Mouse (Mus musculus): Measurements from ENCODE around the gene Tm4sf4. TPM values are rescaled to one million over a fixed set of nuclear protein-coding genes. Genes with fewer than 3 reads are reported as not detected.

Tm4sf4 gene
- total RNA-seq, 2 experiments from 2014 or later, result not detected

DNA sequence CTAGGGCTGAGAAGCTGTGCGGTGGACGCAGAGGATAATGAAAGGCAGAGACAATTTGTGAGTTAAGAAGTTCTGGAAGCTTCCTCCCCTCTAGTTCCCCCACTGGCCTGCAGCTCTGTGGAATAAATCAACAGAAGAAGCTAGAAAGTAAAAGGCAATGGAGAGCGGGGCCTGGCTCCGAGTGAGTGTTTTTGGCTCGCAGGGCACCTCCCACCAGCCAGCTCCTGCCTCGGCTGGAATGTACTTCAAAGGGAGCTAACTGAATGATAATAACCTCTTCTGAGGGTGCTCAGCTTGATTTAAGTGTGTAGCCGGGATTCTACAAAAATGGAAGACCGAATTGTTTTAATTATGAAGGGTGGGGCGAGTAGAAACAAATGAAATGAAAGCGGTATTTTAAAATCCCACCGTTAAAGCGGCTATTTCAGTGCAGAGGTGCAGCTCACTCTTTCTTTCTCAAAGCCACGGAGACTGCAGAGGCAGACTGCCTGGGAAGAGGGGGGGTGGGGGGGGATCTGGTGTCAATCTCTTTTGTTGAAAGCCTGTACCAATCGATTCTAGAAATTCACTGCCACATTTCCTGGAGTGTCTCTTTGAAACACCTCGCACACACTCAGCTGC, 46.0 kb downstream of the Tm4sf4 start:
- ATAC-seq (replicated peaks; ENCODE audit: low FRiP score, poor library complexity, severe bottlenecking), result no peak

GRCm38 (mm10) chr3:57472407-57472806, 47.3 kb downstream of the Tm4sf4 start:
- ATAC-seq (replicated peaks; ENCODE audit: low FRiP score, poor library complexity, severe bottlenecking), result no peak

- ATAC-seq (replicated peaks; ENCODE audit: low FRiP score, poor library complexity, severe bottlenecking), result no peak
These were observed 49.3 kb downstream of the Tm4sf4 start for GRCm38 (mm10) chr3:57474421-57474820.

GRCm38 (mm10) chr3:57480640-57481039, 55.5 kb downstream of the Tm4sf4 start:
- ATAC-seq (replicated peaks; ENCODE audit: low FRiP score, poor library complexity, severe bottlenecking), result no peak

GRCm38 (mm10) chr3:57481981-57482380, 56.9 kb downstream of the Tm4sf4 start:
- no peak for ATAC-seq (replicated peaks; ENCODE audit: low FRiP score, poor library complexity, severe bottlenecking)

DNA sequence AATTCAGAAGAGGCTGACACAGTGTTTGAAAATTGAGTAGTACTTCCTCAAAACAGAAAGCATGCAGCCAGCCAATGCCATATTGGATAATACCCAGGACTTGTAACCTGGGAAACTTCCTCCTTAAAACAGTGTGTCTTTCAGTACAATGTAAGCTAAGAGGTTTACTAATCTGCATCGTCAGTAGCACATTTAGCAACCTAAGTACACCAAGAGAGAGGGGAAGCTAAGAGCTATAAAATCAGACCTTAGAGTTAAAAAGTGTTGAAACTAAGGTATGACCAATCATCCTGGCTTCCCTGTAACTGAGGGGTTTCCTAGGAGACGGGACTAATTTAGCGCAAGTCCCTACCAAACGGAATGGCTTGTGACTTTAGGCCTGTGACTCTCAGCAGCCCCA, 61.0 kb downstream of the Tm4sf4 start:
- ATAC-seq (replicated peaks; ENCODE audit: low FRiP score, poor library complexity, severe bottlenecking), result no peak

GRCm38 (mm10) chr3:57487455-57488153, 62.5 kb downstream of the Tm4sf4 start:
- no peak for ATAC-seq (replicated peaks; ENCODE audit: low FRiP score, poor library complexity, severe bottlenecking)

Other genes starting within 250 kb of the Tm4sf4 start
- 1.2 TPM in 1 of 2 replicates, not detected in the other for gene Tm4sf1, start 123.3 kb upstream of the Tm4sf4 start, total RNA-seq (2015; ENCODE audit: low replicate concordance)
- not detected in 2 replicates for gene Tm4sf1, start 123.3 kb upstream of the Tm4sf4 start, total RNA-seq (2017; ENCODE audit: low replicate concordance)
- gene Wwtr1, start 150.6 kb downstream of the Tm4sf4 start, total RNA-seq (2015; ENCODE audit: low replicate concordance), result not detected in 2 replicates
- gene Wwtr1, start 150.6 kb downstream of the Tm4sf4 start, total RNA-seq (2017; ENCODE audit: low replicate concordance), result not detected in 2 replicates
- 7.3 and 9.2 TPM in 2 replicates for gene Commd2, start 226.4 kb downstream of the Tm4sf4 start, total RNA-seq (2015; ENCODE audit: low replicate concordance)
- gene Commd2, start 226.4 kb downstream of the Tm4sf4 start, total RNA-seq (2017; ENCODE audit: low replicate concordance), result 2.2 and 8.5 TPM in 2 replicates

All from erythroblast, adult 5-6 weeks (primary cell).